ENCODE assay signal across 10 mouse cellular contexts in the genomic region with DNA sequence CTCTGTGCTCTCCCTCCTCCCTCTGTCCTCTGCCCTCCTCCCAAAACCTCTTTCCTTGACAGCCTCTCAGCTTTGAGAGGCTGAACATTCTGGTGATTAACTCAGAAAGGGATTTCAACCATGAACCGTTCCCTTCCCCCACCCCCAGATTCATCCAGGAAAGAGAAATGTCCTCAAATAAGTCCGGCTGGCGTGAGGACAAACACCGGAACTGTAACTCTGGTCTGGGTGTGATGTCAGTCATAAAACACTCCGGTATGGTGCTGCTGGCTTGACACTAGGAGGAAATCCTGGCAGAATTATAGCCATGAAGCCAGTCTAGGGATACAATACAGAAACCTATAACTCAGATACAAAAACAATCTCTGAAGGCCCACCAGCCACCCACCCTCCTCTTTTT.
DNase-seq lines count a peak whose midpoint lies in the region; ATAC-seq and TF ChIP-seq lines count a peak whose summit lies in the region.
"Had no signal": no experiment of that assay in that cellular context is flagged by ENCODE, and none has a peak within 500 bp of the region (broad histone marks: within the 10 kb centered on the region; RNA-seq: fewer than 3 reads in every experiment).

No protein-coding gene starts in this region.

- no peak overlapping the region for H3K27ac ChIP-seq in heart, adult 2 months
- H3K27ac ChIP-seq in neural tube, embryonic 11.5 days (ENCODE audit: low read depth, low read length), result no peak overlapping the region
- H3K27ac ChIP-seq in kidney, postnatal 0 days, result peak overlapping the region; percentile 61
- no peak overlapping the region for H3K27ac ChIP-seq in stomach, embryonic 16.5 days (ENCODE audit: low read length)
- H3K27ac ChIP-seq: midbrain, embryonic 15.5 days had no signal

- no peak overlapping the region for H3K4me2 ChIP-seq in neural tube, embryonic 11.5 days (ENCODE audit: low read depth)
- peak overlapping the region; percentile 30; the same call in 1 of the 2 replicates for H3K4me2 ChIP-seq in kidney, postnatal 0 days (ENCODE audit: low read length)
- peak overlapping the region; percentile 22; the same call in 1 of the 2 replicates for H3K4me2 ChIP-seq in stomach, embryonic 16.5 days (ENCODE audit: low read depth, low read length)
- H3K4me2 ChIP-seq: midbrain, embryonic 15.5 days had no signal

- TF ChIP-seq POLR2A in heart, adult 2 months (IDR thresholded peaks at IDR 0.05; ENCODE audit: insufficient read depth, low read depth, low read length), result no peak

- intact Hi-C loops in heart, adult 2 months (cut with DNase I), result no loop called here
- intact Hi-C loops in heart, postnatal 25 days (cut with DNase I), result no loop called here

- no peak for TF ChIP-seq CTCF in heart, adult 2 months (IDR thresholded peaks at IDR 0.05)
- no peak for TF ChIP-seq CTCF in kidney, postnatal 0 days (IDR thresholded peaks at IDR 0.05; ENCODE audit: low read depth)

- H3K79me2 ChIP-seq in heart, adult 2 months (replicated peaks; ENCODE audit: control insufficient read depth, insufficient read depth, low read length), result no peaks in the 10 kb centered on the region

- DNase-seq in heart, adult 2 months, result peak in 1 of 2 experiments; percentile 9
- DNase-seq in heart, postnatal 25 days (ENCODE audit: low spot score), result no peak
- peak; percentile 27 for DNase-seq in neural tube, embryonic 11.5 days (ENCODE audit: low spot score)
- DNase-seq in neural tube, embryonic 10.5 days (ENCODE audit: extremely low spot score, low spot score), result no peak
- peak; percentile 80 for DNase-seq in kidney, postnatal 0 days (ENCODE audit: low spot score)
- DNase-seq in gastrocnemius, postnatal 10 days, result no peak
- DNase-seq in frontal cortex, postnatal 36 days (ENCODE audit: low spot score in 2 of 2), result no peak
- DNase-seq: forebrain, postnatal 0 days had no signal

- H3K27me3 ChIP-seq in heart, adult 2 months (ENCODE audit: control insufficient read depth, insufficient read depth, low read length), result no peaks in the 10 kb centered on the region; the same call in 1 of the 2 replicates
- no peaks in the 10 kb centered on the region for H3K27me3 ChIP-seq in neural tube, embryonic 11.5 days (ENCODE audit: control insufficient read depth, insufficient read depth, low read length)
- H3K27me3 ChIP-seq in kidney, postnatal 0 days (ENCODE audit: insufficient read depth, low read length), result no peaks in the 10 kb centered on the region
- no peaks in the 10 kb centered on the region for H3K27me3 ChIP-seq in stomach, embryonic 16.5 days (ENCODE audit: control insufficient read depth, insufficient read depth, low read length)

- no peak overlapping the region for H3K9ac ChIP-seq in heart, adult 2 months (ENCODE audit: low read depth, low read length)
- H3K9ac ChIP-seq in neural tube, embryonic 11.5 days (ENCODE audit: low read length), result no peak overlapping the region
- no peak overlapping the region for H3K9ac ChIP-seq in kidney, postnatal 0 days (ENCODE audit: low read depth, low read length)
- no peak overlapping the region for H3K9ac ChIP-seq in stomach, embryonic 16.5 days (ENCODE audit: low read length)
- H3K9ac ChIP-seq: forebrain, postnatal 0 days; midbrain, embryonic 15.5 days had no signal

- peaks cover 3% of the 10 kb centered on the region for H3K4me1 ChIP-seq in heart, adult 2 months (ENCODE audit: control insufficient read depth, insufficient read depth, low read length)
- 0 out of 2 replicates have a peak, but pooled peaks cover 4% of the 10 kb centered on the region for H3K4me1 ChIP-seq in neural tube, embryonic 11.5 days (ENCODE audit: control insufficient read depth, insufficient read depth, low read length)
- 0 out of 2 replicates have a peak, but pooled peaks cover 4% of the 10 kb centered on the region for H3K4me1 ChIP-seq in kidney, postnatal 0 days (replicated peaks; ENCODE audit: insufficient read depth, low read length)
- H3K4me1 ChIP-seq in stomach, embryonic 16.5 days (ENCODE audit: control insufficient read depth, insufficient read depth, low read length), result 0 out of 2 replicates have a peak, but pooled peaks cover 3% of the 10 kb centered on the region

- ATAC-seq in neural tube, embryonic 11.5 days (ENCODE audit: insufficient read depth, low FRiP score, low TSS enrichment), result no peak
- ATAC-seq in kidney, postnatal 0 days (replicated peaks; ENCODE audit: low FRiP score, low read depth), result no peak
- no peak for ATAC-seq in stomach, embryonic 16.5 days (ENCODE audit: insufficient read depth, low FRiP score)
- ATAC-seq: forebrain, postnatal 0 days; midbrain, embryonic 15.5 days had no signal

- peaks cover 2% of the 10 kb centered on the region; the same call in 1 of the 2 replicates for H3K36me3 ChIP-seq in heart, adult 2 months (ENCODE audit: control insufficient read depth, insufficient read depth, low read length)
- no peaks in the 10 kb centered on the region for H3K36me3 ChIP-seq in neural tube, embryonic 11.5 days (ENCODE audit: control insufficient read depth, insufficient read depth, low read length)
- H3K36me3 ChIP-seq in kidney, postnatal 0 days (ENCODE audit: insufficient read depth, low read length), result no peaks in the 10 kb centered on the region
- no peaks in the 10 kb centered on the region for H3K36me3 ChIP-seq in stomach, embryonic 16.5 days (ENCODE audit: control insufficient read depth, insufficient read depth, low read length)
- H3K36me3 ChIP-seq: midbrain, embryonic 15.5 days had no signal

- peak overlapping the region; percentile 10; the same call in 1 of the 2 replicates for H3K4me3 ChIP-seq in heart, adult 2 months
- no peak overlapping the region for H3K4me3 ChIP-seq in neural tube, embryonic 11.5 days (ENCODE audit: low read depth, low read length)
- H3K4me3 ChIP-seq in kidney, postnatal 0 days (replicated peaks; ENCODE audit: low read depth, low read length), result no peak overlapping the region
- H3K4me3 ChIP-seq in stomach, embryonic 16.5 days (replicated peaks; ENCODE audit: low read length), result no peak overlapping the region
- H3K4me3 ChIP-seq: midbrain, embryonic 15.5 days had no signal

- H3K9me3 ChIP-seq in neural tube, embryonic 11.5 days (ENCODE audit: control insufficient read depth, low read length), result no peaks in the 10 kb centered on the region
- no peaks in the 10 kb centered on the region for H3K9me3 ChIP-seq in kidney, postnatal 0 days (replicated peaks; ENCODE audit: low read length)
- no peaks in the 10 kb centered on the region for H3K9me3 ChIP-seq in stomach, embryonic 16.5 days (replicated peaks; ENCODE audit: control insufficient read depth, low read length)
- H3K9me3 ChIP-seq: midbrain, embryonic 15.5 days had no signal

- no peak for TF ChIP-seq EP300 in heart, adult 2 months (IDR thresholded peaks at IDR 0.05; ENCODE audit: insufficient read depth, low read depth, low read length)

- 4% methylated on average over 5 of the region's 5 CpGs for WGBS in heart, adult 2 months
- 43% methylated on average over 5 of the region's 5 CpGs for WGBS in neural tube, embryonic 11.5 days
- WGBS in kidney, postnatal 0 days, result 6% methylated on average over 5 of the region's 5 CpGs
- WGBS in stomach, embryonic 16.5 days, result 33% methylated on average over 5 of the region's 5 CpGs

Comparison
In these comparisons a context has a peak if more than half of its experiments do, and no peak if none do; other contexts are left out.
1. DNase-seq: peak in neural tube, embryonic 11.5 days (single experiment) and kidney, postnatal 0 days (single experiment); none in heart, postnatal 25 days (single experiment), neural tube, embryonic 10.5 days (single experiment), gastrocnemius, postnatal 10 days (single experiment) and frontal cortex, postnatal 36 days (0 of 2).